Mouse (Mus musculus) testis, adult 2 months (tissue): Measurements from ENCODE around the gene Rgs3.

Experiments
- CTCF ChIP-seq: fragments of 200-500 bp; IDR thresholded peaks from 2 replicates; pipeline ENCODE4 v1.5.1; 2012; ENCODE audit warnings: low read depth, mild to moderate bottlenecking, inconsistent platforms, low read length, moderate library complexity; ENCODE audit not compliant: control insufficient read depth, insufficient read depth, insufficient replicate concordance
- POLR2A ChIP-seq: fragments of 200-500 bp; IDR thresholded peaks from 2 replicates; pipeline ENCODE4 v1.6.1; 2012; ENCODE audit warnings: low read depth, mild to moderate bottlenecking, inconsistent platforms, low read length, moderate library complexity; ENCODE audit not compliant: control insufficient read depth

GRCm38 (mm10) chr4:62653922-62654661 is 94.4 kb downstream of the Rgs3 start:
- TF ChIP-seq CTCF, result no peak
- no peak for TF ChIP-seq POLR2A
